Mouse (Mus musculus) mouse trophoblast stem cell (cell line): ENCODE measurements around the gene Cfap54.

ENCODE experiments used
- in situ Hi-C, 2 experiments: fragments of 300-500 bp; cut with MseI, MboI; formaldehyde crosslinking; loops; 2 replicates in 1 of 2; 3 replicates in 1 of 2; pipeline ENCODE4 v1.15.1; 2025

Gene Cfap54

DNA sequence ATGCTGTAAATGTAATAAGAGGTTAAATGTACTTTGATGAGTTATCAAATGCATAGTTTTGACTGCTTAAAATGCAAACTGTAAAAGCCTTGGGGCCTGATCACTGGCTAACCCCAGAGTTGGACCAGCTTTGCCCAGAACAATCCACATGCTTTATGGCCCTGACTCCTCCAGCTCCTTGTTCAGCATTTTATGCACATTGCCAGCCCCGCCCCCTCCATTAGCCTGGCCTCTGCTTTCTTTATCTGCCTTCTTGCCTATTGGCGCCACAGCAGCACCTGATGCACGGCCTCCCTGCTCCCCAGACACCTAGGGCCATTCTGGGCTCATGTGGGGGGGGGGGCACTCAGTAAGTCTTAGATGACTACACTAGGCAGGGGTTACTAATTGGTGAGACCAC is 17.8 kb downstream of the Cfap54 start:
- in situ Hi-C loops, result loop anchor here (10.0 to 25.0 kb wide), 2 partner anchors 371 to 499 kb away; no protein-coding TSS in a partner anchor

GRCm38 (mm10) chr10:93062395-93062794 is 19.0 kb downstream of the Cfap54 start:
- in situ Hi-C loops, result loop anchor here (10.0 to 25.0 kb wide), 2 partner anchors 372 to 500 kb away; no protein-coding TSS in a partner anchor

- in situ Hi-C loops, result loop anchor here (25.0 kb wide), 1 partner anchor 508 kb away; no protein-coding TSS in a partner anchor
Observed at GRCm38 (mm10) chr10:93053867-93054266, 27.6 kb downstream of the Cfap54 start.

DNA sequence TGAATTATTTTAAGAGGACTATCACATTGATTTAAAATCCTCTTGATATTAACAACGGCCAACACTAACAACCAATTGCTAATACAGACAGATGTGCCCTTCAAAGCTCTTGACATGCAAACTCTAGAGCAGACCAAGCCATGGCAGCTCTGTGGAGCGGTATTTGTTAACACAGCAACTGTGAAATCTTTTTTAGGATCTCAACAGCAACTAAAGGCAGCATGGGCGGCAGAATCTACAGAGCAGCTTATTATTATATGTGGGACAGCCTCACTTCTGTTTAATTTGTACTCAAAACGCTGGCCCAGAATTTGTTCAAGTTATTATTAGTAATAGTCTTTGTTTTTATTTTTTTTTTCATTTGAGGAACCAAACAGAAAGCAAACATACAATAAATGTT is 28.1 kb downstream of the Cfap54 start:
- in situ Hi-C loops, result loop anchor here (25.0 kb wide), 1 partner anchor 509 kb away; no protein-coding TSS in a partner anchor

- in situ Hi-C loops, result loop anchor here (25.0 kb wide), 1 partner anchor 511 kb away; no protein-coding TSS in a partner anchor
Observed at GRCm38 (mm10) chr10:93051016-93051726, 30.2 kb downstream of the Cfap54 start.

DNA sequence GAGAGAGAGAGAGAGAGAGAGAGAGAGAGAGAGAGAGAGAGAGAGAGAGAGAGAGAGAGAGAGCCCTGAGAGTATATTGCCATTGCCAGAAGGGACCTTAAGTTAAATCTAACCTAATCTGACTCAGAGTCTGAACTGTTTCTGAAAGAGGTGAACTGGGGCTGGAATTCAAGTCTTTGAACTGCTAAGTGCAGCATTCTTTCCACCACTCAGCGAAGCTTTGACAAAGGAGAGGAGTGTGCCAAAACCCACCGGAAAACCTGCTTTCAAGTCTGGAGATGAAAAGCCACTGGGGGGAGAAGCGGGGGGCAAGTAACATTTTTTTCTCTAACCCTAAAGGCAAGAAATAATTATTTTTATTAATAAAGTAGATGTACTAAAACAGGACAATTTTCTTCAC is 30.8 kb downstream of the Cfap54 start:
- in situ Hi-C loops, result loop anchor here (25.0 kb wide), 1 partner anchor 512 kb away; no protein-coding TSS in a partner anchor

GRCm38 (mm10) chr10:93043195-93043594 is 38.2 kb downstream of the Cfap54 start:
- in situ Hi-C loops, result no loop called here

GRCm38 (mm10) chr10:93041850-93042249 is 39.6 kb downstream of the Cfap54 start:
- in situ Hi-C loops, result no loop called here

- in situ Hi-C loops, result no loop called here
Observed at GRCm38 (mm10) chr10:93041392-93041791, 40.0 kb downstream of the Cfap54 start.

DNA sequence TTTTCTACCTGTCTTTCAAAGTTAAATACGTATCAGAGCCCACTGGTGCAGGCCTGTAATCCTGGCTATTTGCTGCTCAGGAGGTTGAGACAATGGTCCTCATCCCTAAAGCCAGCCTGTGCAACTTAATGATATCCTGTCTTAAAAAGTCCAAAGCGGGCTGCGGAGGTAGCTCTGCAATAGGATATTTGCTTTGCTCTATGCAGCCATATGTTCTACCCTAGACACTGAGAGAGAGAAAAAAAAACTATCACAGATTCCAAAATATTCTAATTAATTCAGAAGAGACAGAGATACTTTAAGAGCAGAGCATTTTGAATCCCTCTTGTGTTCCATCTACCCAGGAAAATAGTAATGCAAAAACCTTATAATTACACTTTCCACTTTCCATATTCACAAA is 44.9 kb downstream of the Cfap54 start:
- in situ Hi-C loops, result no loop called here

DNA sequence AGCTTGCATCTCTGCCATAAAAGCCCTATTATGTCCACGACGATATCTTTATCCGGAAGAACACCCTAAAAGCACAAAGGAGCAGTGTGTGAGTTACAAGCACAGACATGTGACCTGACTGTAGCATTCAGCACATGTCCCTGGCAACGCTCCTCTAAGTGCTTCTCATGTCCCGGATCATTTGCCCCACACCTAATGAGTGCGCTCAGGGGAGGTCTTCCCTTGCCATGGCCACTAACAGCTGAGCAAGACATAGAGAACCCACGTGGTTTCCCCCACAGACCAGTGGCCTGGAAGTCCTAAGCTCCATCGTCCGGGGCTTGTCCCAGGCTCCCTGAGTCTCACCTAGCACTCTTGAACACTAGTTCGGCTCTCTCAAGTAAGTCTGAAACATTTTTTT is 45.9 kb downstream of the Cfap54 start:
- in situ Hi-C loops, result no loop called here

GRCm38 (mm10) chr10:93023295-93023694 is 58.1 kb downstream of the Cfap54 start:
- in situ Hi-C loops, result loop anchor here (25.0 kb wide), 2 partner anchors 711 to 1736 kb away; no protein-coding TSS in a partner anchor

DNA sequence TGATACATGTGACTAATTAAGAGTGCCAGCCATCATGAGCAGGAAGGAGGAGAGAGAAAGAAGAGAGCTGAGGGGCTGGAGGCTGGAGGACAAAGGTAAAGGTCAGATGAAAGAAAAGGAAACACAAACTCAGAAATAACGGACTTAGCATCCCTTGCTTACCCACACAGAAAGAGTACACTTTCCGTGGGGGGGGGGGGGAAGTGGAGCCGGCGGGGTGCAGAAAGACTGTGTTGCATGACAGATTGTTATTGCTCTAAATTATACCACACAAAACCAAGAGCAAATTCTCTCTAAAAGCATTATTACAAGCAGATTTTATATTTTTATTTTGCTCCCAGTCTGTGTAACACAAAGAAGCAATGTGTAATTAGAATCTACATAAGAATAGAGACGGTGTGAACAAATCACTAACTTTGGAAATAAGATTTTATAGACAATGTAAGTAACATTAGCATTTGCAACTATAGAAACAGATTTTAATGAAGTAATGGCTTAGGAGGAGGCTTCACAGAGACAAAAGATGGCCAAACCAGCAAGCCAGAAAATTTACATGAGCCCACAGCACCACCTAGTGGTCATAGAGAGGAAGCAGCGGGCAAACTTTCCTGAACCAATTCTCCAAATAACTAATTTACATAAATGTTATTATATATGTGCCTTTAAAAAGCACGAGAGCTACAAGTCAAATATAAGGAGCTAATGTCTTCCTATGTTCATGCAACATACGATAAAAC is 67.2 kb downstream of the Cfap54 start:
- in situ Hi-C loops, result loop anchor here (25.0 kb wide), 2 partner anchors 702 to 1727 kb away; no protein-coding TSS in a partner anchor

- in situ Hi-C loops, result loop anchor here (25.0 kb wide), 2 partner anchors 699 to 1724 kb away; no protein-coding TSS in a partner anchor
Observed at GRCm38 (mm10) chr10:93011085-93011484, 70.3 kb downstream of the Cfap54 start.

DNA sequence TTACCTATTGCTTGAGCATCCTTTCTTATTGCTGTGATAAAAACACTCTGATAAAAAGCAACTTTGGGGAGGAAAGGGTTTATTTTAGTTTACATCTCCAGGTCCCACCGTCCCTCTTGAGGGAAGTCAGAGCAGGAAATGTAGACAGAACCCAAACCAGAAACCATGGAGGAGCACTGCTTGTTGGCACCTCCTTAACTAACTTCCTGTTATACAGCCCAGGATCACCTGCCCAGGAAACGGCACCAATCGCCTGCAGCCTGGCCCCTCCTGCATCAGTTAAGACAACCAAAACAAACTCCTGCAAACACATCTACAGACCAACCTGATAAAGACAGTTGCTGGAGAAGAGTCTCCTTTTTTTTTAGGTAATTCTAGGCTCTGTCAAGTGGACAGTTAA is 74.4 kb downstream of the Cfap54 start:
- in situ Hi-C loops, result loop anchor here (25.0 kb wide), 2 partner anchors 695 to 1720 kb away; no protein-coding TSS in a partner anchor

DNA sequence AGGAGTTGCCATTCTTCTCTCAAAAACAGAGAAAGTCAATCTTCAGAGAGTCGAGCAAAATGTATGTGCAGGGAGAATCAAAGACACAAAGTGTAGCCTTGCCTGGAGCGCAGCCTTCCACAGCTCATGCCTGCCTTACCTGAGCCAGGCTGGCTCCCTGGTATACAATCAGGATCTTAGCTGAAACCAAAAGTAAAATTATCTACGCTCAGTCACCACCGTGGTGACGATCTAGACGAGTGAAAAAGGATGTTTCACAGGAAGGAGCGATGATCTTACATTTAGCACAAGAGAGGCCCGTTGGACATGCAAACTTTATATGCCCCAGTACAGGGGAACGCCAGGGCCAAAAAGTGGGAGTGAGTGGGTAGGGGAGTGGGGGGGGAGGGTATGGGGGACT is 75.0 kb downstream of the Cfap54 start:
- in situ Hi-C loops, result loop anchor here (25.0 kb wide), 2 partner anchors 694 to 1719 kb away; no protein-coding TSS in a partner anchor

GRCm38 (mm10) chr10:92998536-92998935 is 82.9 kb downstream of the Cfap54 start:
- in situ Hi-C loops, result no loop called here

- in situ Hi-C loops, result no loop called here
Observed at GRCm38 (mm10) chr10:92995186-92995585, 86.2 kb downstream of the Cfap54 start.

GRCm38 (mm10) chr10:92994340-92994739 is 87.1 kb downstream of the Cfap54 start:
- in situ Hi-C loops, result no loop called here

GRCm38 (mm10) chr10:92992526-92992925 is 88.9 kb downstream of the Cfap54 start:
- in situ Hi-C loops, result no loop called here

DNA sequence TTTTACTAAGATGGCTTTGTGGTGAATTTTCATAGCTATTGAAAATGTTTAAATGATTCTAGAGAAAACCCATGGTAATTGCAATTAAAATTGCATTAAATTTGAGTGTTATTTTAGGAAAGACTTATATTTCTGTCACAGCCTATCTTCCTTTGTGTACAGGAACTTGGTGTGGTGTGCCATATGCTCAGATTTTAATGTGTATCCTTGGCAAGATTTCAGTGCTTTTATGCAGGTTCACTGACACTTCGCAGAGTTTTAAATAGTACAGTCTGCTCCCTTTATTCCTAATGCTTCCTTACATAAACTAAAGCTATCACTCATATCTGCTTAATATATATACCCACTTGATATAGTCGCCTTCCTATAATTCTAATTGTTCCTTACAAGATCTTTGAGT is 90.8 kb downstream of the Cfap54 start:
- in situ Hi-C loops, result no loop called here

DNA sequence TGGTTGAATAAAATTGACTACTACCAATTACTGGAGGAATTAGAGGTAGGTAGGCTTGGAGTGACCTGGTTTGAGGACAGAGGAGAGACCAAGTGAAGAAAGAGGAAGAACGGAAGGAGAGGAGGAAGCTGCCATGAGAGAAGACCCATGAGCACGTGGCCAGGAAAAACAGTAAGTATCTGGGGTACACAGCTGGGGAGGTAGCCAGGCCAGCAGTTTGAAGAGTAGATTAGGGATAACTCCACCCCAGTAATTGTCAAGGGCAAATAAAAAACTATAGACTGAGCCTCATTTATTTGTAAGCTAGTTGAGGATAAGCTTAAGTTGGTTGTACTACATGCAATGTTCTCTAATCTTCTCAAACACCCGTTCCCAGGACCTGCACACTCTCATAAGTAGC is 116.3 kb downstream of the Cfap54 start:
- in situ Hi-C loops, result no loop called here
